Mouse (Mus musculus): ENCODE measurements around the gene Csrp2. TPM values are rescaled to one million over a fixed set of nuclear protein-coding genes. Genes with fewer than 3 reads are reported as not detected.
A peak's percentile ranks its signal among the peaks of the same experiment; 100 is the strongest.

Gene Csrp2
- polyA plus RNA-seq (2014; fragmentation: Nextera tagmentation; extraction: Ambion mirVana) = 181 and 218 TPM in 2 replicates

- Histone ChIP-seq H3K36me3 (ENCODE audit: control insufficient read depth, insufficient read depth, low read length) (no peaks in the 10 kb centered on the region), H3K27ac (ENCODE audit: low read depth, low read length) (peak within 1 kb of the TSS; percentile 67; the same call in 1 of the 2 replicates), H3K4me1 (ENCODE audit: control insufficient read depth, insufficient read depth, low read length) (peaks cover 24% of the 10 kb centered on the region; the same call in 1 of the 2 replicates), H3K4me2 (ENCODE audit: low read length) (peak within 1 kb of the TSS; percentile 91), H3K9ac (ENCODE audit: low read length) (peak within 1 kb of the TSS; percentile 85), H3K27me3 (replicated peaks; ENCODE audit: control insufficient read depth, insufficient read depth, low read length) (no peaks in the 10 kb centered on the region), H3K4me3 (ENCODE audit: low read depth, low read length) (peak within 1 kb of the TSS; percentile 71), H3K9me3 (replicated peaks; ENCODE audit: control insufficient read depth, low read length) (no peaks in the 10 kb centered on the region)
- WGBS = under 1% methylated on average over 67 of the region's 67 CpGs
- peak; percentile 93 for ATAC-seq
- DNase-seq (ENCODE audit: low spot score) = peak; percentile 95
Measured at GRCm38 (mm10) chr10:110919531-110920343, at the start of gene Csrp2. TSS of gene Csrp2 (plus strand) at chr10:110919789.

- Histone ChIP-seq H3K36me3 (ENCODE audit: control insufficient read depth, insufficient read depth, low read length) (no peaks in the 10 kb centered on the region), H3K9me3 (replicated peaks; ENCODE audit: control insufficient read depth, low read length) (no peaks in the 10 kb centered on the region), H3K27ac (ENCODE audit: low read depth, low read length) (no peak overlapping the region), H3K4me3 (ENCODE audit: low read depth, low read length) (no peak overlapping the region), H3K4me1 (ENCODE audit: control insufficient read depth, insufficient read depth, low read length) (peaks cover 4% of the 10 kb centered on the region; the same call in 1 of the 2 replicates), H3K9ac (ENCODE audit: low read length) (no peak overlapping the region), H3K4me2 (ENCODE audit: low read length) (no peak overlapping the region), H3K27me3 (replicated peaks; ENCODE audit: control insufficient read depth, insufficient read depth, low read length) (no peaks in the 10 kb centered on the region)
- DNase-seq (ENCODE audit: low spot score) = no peak
- 94% methylated on average over 8 of the region's 8 CpGs for WGBS
- no peak for ATAC-seq
Measured at GRCm38 (mm10) chr10:110874853-110875252, 44.7 kb upstream of the Csrp2 start.

- no peak overlapping the region for H3K4me3 ChIP-seq (ENCODE audit: low read depth, low read length)
- H3K4me1 ChIP-seq (ENCODE audit: control insufficient read depth, insufficient read depth, low read length) = peaks cover 5% of the 10 kb centered on the region; the same call in 1 of the 2 replicates
- H3K4me2 ChIP-seq (ENCODE audit: low read length) = no peak overlapping the region
- H3K9me3 ChIP-seq (replicated peaks; ENCODE audit: control insufficient read depth, low read length) = no peaks in the 10 kb centered on the region
- no peak overlapping the region for H3K27ac ChIP-seq (ENCODE audit: low read depth, low read length)
- H3K9ac ChIP-seq (ENCODE audit: low read length) = no peak overlapping the region
- H3K36me3 ChIP-seq (ENCODE audit: control insufficient read depth, insufficient read depth, low read length) = no peaks in the 10 kb centered on the region
- ATAC-seq = no peak
- H3K27me3 ChIP-seq (replicated peaks; ENCODE audit: control insufficient read depth, insufficient read depth, low read length) = no peaks in the 10 kb centered on the region
- DNase-seq (ENCODE audit: low spot score) = no peak
- WGBS = 84% methylated on average over 3 of the region's 3 CpGs
Measured at GRCm38 (mm10) chr10:110876956-110877355, 42.6 kb upstream of the Csrp2 start.

GRCm38 (mm10) chr10:110877851-110878250 is 41.7 kb upstream of the Csrp2 start:
- 85% methylated on average over 8 of the region's 8 CpGs for WGBS
- H3K4me3 ChIP-seq (ENCODE audit: low read depth, low read length) = no peak overlapping the region
- no peak overlapping the region for H3K27ac ChIP-seq (ENCODE audit: low read depth, low read length)
- no peak for ATAC-seq
- no peak for DNase-seq (ENCODE audit: low spot score)
- H3K4me2 ChIP-seq (ENCODE audit: low read length) = no peak overlapping the region
- H3K9me3 ChIP-seq (replicated peaks; ENCODE audit: control insufficient read depth, low read length) = no peaks in the 10 kb centered on the region
- no peaks in the 10 kb centered on the region for H3K36me3 ChIP-seq (ENCODE audit: control insufficient read depth, insufficient read depth, low read length)
- peaks cover 5% of the 10 kb centered on the region; the same call in 1 of the 2 replicates for H3K4me1 ChIP-seq (ENCODE audit: control insufficient read depth, insufficient read depth, low read length)
- H3K27me3 ChIP-seq (replicated peaks; ENCODE audit: control insufficient read depth, insufficient read depth, low read length) = no peaks in the 10 kb centered on the region
- no peak overlapping the region for H3K9ac ChIP-seq (ENCODE audit: low read length)

GRCm38 (mm10) chr10:110878641-110879040 is 40.9 kb upstream of the Csrp2 start:
- H3K4me1 ChIP-seq (ENCODE audit: control insufficient read depth, insufficient read depth, low read length) = peaks cover 5% of the 10 kb centered on the region; the same call in 1 of the 2 replicates
- no peak overlapping the region for H3K4me2 ChIP-seq (ENCODE audit: low read length)
- H3K27ac ChIP-seq (ENCODE audit: low read depth, low read length) = no peak overlapping the region
- DNase-seq (ENCODE audit: low spot score) (no peak), ATAC-seq (no peak)
- no peak overlapping the region for H3K9ac ChIP-seq (ENCODE audit: low read length)
- no peaks in the 10 kb centered on the region for H3K9me3 ChIP-seq (replicated peaks; ENCODE audit: control insufficient read depth, low read length)
- H3K27me3 ChIP-seq (replicated peaks; ENCODE audit: control insufficient read depth, insufficient read depth, low read length) = no peaks in the 10 kb centered on the region
- WGBS = 45% methylated on average over 5 of the region's 5 CpGs
- H3K4me3 ChIP-seq (ENCODE audit: low read depth, low read length) = no peak overlapping the region
- no peaks in the 10 kb centered on the region for H3K36me3 ChIP-seq (ENCODE audit: control insufficient read depth, insufficient read depth, low read length)

GRCm38 (mm10) chr10:110879426-110880066 is 40.0 kb upstream of the Csrp2 start:
- no peak overlapping the region for H3K27ac ChIP-seq (ENCODE audit: low read depth, low read length)
- no peaks in the 10 kb centered on the region for H3K36me3 ChIP-seq (ENCODE audit: control insufficient read depth, insufficient read depth, low read length)
- no peaks in the 10 kb centered on the region for H3K9me3 ChIP-seq (replicated peaks; ENCODE audit: control insufficient read depth, low read length)
- ATAC-seq = no peak
- no peak overlapping the region for H3K4me2 ChIP-seq (ENCODE audit: low read length)
- H3K9ac ChIP-seq (ENCODE audit: low read length) = no peak overlapping the region
- WGBS = 41% methylated on average over 7 of the region's 7 CpGs
- H3K4me3 ChIP-seq (ENCODE audit: low read depth, low read length) = no peak overlapping the region
- H3K4me1 ChIP-seq (ENCODE audit: control insufficient read depth, insufficient read depth, low read length) = peaks cover 5% of the 10 kb centered on the region; the same call in 1 of the 2 replicates
- H3K27me3 ChIP-seq (replicated peaks; ENCODE audit: control insufficient read depth, insufficient read depth, low read length) = no peaks in the 10 kb centered on the region
- no peak for DNase-seq (ENCODE audit: low spot score)

- 74% methylated on average over 7 of the region's 7 CpGs for WGBS
- H3K4me1 ChIP-seq (ENCODE audit: control insufficient read depth, insufficient read depth, low read length) = peaks cover 5% of the 10 kb centered on the region; the same call in 1 of the 2 replicates
- no peaks in the 10 kb centered on the region for H3K9me3 ChIP-seq (replicated peaks; ENCODE audit: control insufficient read depth, low read length)
- H3K36me3 ChIP-seq (ENCODE audit: control insufficient read depth, insufficient read depth, low read length) = no peaks in the 10 kb centered on the region
- H3K4me2 ChIP-seq (ENCODE audit: low read length) = no peak overlapping the region
- no peak overlapping the region for H3K4me3 ChIP-seq (ENCODE audit: low read depth, low read length)
- ATAC-seq (no peak), DNase-seq (ENCODE audit: low spot score) (no peak)
- no peaks in the 10 kb centered on the region for H3K27me3 ChIP-seq (replicated peaks; ENCODE audit: control insufficient read depth, insufficient read depth, low read length)
- H3K27ac ChIP-seq (ENCODE audit: low read depth, low read length) = no peak overlapping the region
- no peak overlapping the region for H3K9ac ChIP-seq (ENCODE audit: low read length)
Measured at GRCm38 (mm10) chr10:110881346-110881745, 38.2 kb upstream of the Csrp2 start.

- H3K27me3 ChIP-seq (replicated peaks; ENCODE audit: control insufficient read depth, insufficient read depth, low read length) = no peaks in the 10 kb centered on the region
Measured at GRCm38 (mm10) chr10:110882701-110883100, 36.9 kb upstream of the Csrp2 start.

More at GRCm38 (mm10) chr10:110882701-110883100, 36.9 kb upstream of the Csrp2 start:
- Histone ChIP-seq H3K27ac (ENCODE audit: low read depth, low read length) (no peak overlapping the region), H3K9me3 (replicated peaks; ENCODE audit: control insufficient read depth, low read length) (no peaks in the 10 kb centered on the region), H3K4me1 (ENCODE audit: control insufficient read depth, insufficient read depth, low read length) (peaks cover 5% of the 10 kb centered on the region; the same call in 1 of the 2 replicates), H3K4me3 (ENCODE audit: low read depth, low read length) (no peak overlapping the region), H3K9ac (ENCODE audit: low read length) (no peak overlapping the region), H3K36me3 (ENCODE audit: control insufficient read depth, insufficient read depth, low read length) (no peaks in the 10 kb centered on the region), H3K4me2 (ENCODE audit: low read length) (no peak overlapping the region)
- DNase-seq (ENCODE audit: low spot score) (no peak), ATAC-seq (no peak)

Data from forebrain, embryonic 14.5 days (tissue).